Comparison of ENCODE assay signal across 21 mouse cellular contexts in genomic region chr7:133698021-133698709, GRCm38 (mm10). TPM values are rescaled to one million over a fixed set of nuclear protein-coding genes. Genes with fewer than 3 reads are reported as not detected.
DNase-seq lines count a peak whose midpoint lies in the region; ATAC-seq and TF ChIP-seq lines count a peak whose summit lies in the region.
"Had no signal": no experiment of that assay in that cellular context is flagged by ENCODE, and none has a peak within 500 bp of the region (broad histone marks: within the 10 kb centered on the region; RNA-seq: fewer than 3 reads in every experiment).

No protein-coding gene starts in this region.

- H3K4me3 ChIP-seq in heart, embryonic 12.5 days, result no peak overlapping the region
- no peak overlapping the region for H3K4me3 ChIP-seq in stomach, embryonic 14.5 days (ENCODE audit: low read depth, low read length)
- H3K4me3 ChIP-seq in stomach, postnatal 0 days (ENCODE audit: low read depth, low read length), result no peak overlapping the region
- H3K4me3 ChIP-seq in liver, embryonic 13.5 days (replicated peaks), result peak overlapping the region; percentile 74
- H3K4me3 ChIP-seq in stomach, embryonic 15.5 days (replicated peaks), result no peak overlapping the region
- H3K4me3 ChIP-seq: kidney, embryonic 15.5 days; midbrain, embryonic 10.5 days had no signal

- H3K4me1 ChIP-seq in heart, embryonic 12.5 days (replicated peaks), result peaks cover 10% of the 10 kb centered on the region; the same call in 1 of the 2 replicates
- no peaks in the 10 kb centered on the region for H3K4me1 ChIP-seq in stomach, embryonic 14.5 days (ENCODE audit: control insufficient read depth, insufficient read depth, low read length)
- H3K4me1 ChIP-seq in stomach, postnatal 0 days (replicated peaks; ENCODE audit: control insufficient read depth, insufficient read depth), result no peaks in the 10 kb centered on the region
- H3K4me1 ChIP-seq in liver, embryonic 13.5 days (replicated peaks), result peaks cover 73% of the 10 kb centered on the region
- H3K4me1 ChIP-seq in stomach, embryonic 15.5 days, result no peaks in the 10 kb centered on the region
- H3K4me1 ChIP-seq: kidney, embryonic 15.5 days; midbrain, embryonic 10.5 days had no signal

- peak; percentile 88 for ATAC-seq in heart, embryonic 12.5 days (ENCODE audit: insufficient number of reproducible peaks, low FRiP score)
- peak; percentile 61; the same call in 1 of the 2 replicates for ATAC-seq in stomach, embryonic 14.5 days (ENCODE audit: insufficient number of reproducible peaks, insufficient read depth, low FRiP score, low read depth)
- ATAC-seq in stomach, postnatal 0 days (ENCODE audit: low FRiP score, low TSS enrichment), result no peak
- ATAC-seq in liver, embryonic 13.5 days (ENCODE audit: low read depth), result peak; percentile 83
- ATAC-seq in stomach, embryonic 15.5 days (ENCODE audit: insufficient read depth, low FRiP score, low read depth), result peak; percentile 88
- ATAC-seq: hindbrain, embryonic 16.5 days; lung, postnatal 0 days had no signal

- peak overlapping the region; percentile 36; the same call in 1 of the 2 replicates for H3K9ac ChIP-seq in heart, embryonic 12.5 days
- H3K9ac ChIP-seq in stomach, embryonic 14.5 days (replicated peaks; ENCODE audit: low read depth, low read length), result no peak overlapping the region
- no peak overlapping the region for H3K9ac ChIP-seq in stomach, postnatal 0 days (ENCODE audit: low read length)
- H3K9ac ChIP-seq in liver, embryonic 13.5 days, result peak overlapping the region; percentile 81
- no peak overlapping the region for H3K9ac ChIP-seq in stomach, embryonic 15.5 days
- H3K9ac ChIP-seq: kidney, embryonic 15.5 days had no signal

- H3K9me3 ChIP-seq in heart, embryonic 12.5 days (replicated peaks), result no peaks in the 10 kb centered on the region
- no peaks in the 10 kb centered on the region for H3K9me3 ChIP-seq in stomach, embryonic 14.5 days (ENCODE audit: control insufficient read depth, low read depth, low read length)
- H3K9me3 ChIP-seq in stomach, postnatal 0 days (ENCODE audit: control insufficient read depth, low read length), result no peaks in the 10 kb centered on the region
- H3K9me3 ChIP-seq in liver, embryonic 13.5 days (replicated peaks), result no peaks in the 10 kb centered on the region
- H3K9me3 ChIP-seq in stomach, embryonic 15.5 days, result no peaks in the 10 kb centered on the region
- H3K9me3 ChIP-seq: kidney, embryonic 15.5 days; midbrain, embryonic 10.5 days had no signal

- no peak for DNase-seq in heart, adult 8-10 months (ENCODE audit: low spot score)
- DNase-seq in stomach, postnatal 0 days (ENCODE audit: low spot score), result no peak
- DNase-seq in liver, embryonic 13.5 days, result peak; percentile 80
- no peak for DNase-seq in yolk sac, embryonic 10.5 days (ENCODE audit: low spot score)
- DNase-seq in right cerebral cortex, adult 2 months (ENCODE audit: low spot score in 2 of 2), result no peak
- DNase-seq: adrenal gland, postnatal 25 days; cerebellum, adult 18-20 months; gastrocnemius, postnatal 36 days; layer of hippocampus, adult 9-11 months; right cerebral cortex, postnatal 25 days; thymus, adult 18-20 months had no signal

- peak overlapping the region; percentile 59 for H3K27ac ChIP-seq in heart, embryonic 12.5 days (ENCODE audit: poor library complexity, severe bottlenecking)
- H3K27ac ChIP-seq in stomach, embryonic 14.5 days (ENCODE audit: low read length), result no peak overlapping the region
- no peak overlapping the region for H3K27ac ChIP-seq in stomach, postnatal 0 days (replicated peaks)
- peak overlapping the region; percentile 100 for H3K27ac ChIP-seq in liver, embryonic 13.5 days
- H3K27ac ChIP-seq in stomach, embryonic 15.5 days, result no peak overlapping the region
- H3K27ac ChIP-seq: kidney, embryonic 15.5 days; midbrain, embryonic 10.5 days had no signal

- TF ChIP-seq EP300 in stomach, postnatal 0 days (optimal IDR thresholded peaks at IDR 0.05), result no peak

- peaks cover 20% of the 10 kb centered on the region for H3K36me3 ChIP-seq in heart, embryonic 12.5 days
- no peaks in the 10 kb centered on the region for H3K36me3 ChIP-seq in stomach, embryonic 14.5 days (ENCODE audit: control insufficient read depth, insufficient read depth, low read length)
- H3K36me3 ChIP-seq in stomach, postnatal 0 days (ENCODE audit: control insufficient read depth, insufficient read depth, low read length), result 0 out of 2 replicates have a peak, but pooled peaks cover 3% of the 10 kb centered on the region
- H3K36me3 ChIP-seq in liver, embryonic 13.5 days, result peaks cover 72% of the 10 kb centered on the region
- no peaks in the 10 kb centered on the region for H3K36me3 ChIP-seq in stomach, embryonic 15.5 days

- H3K27me3 ChIP-seq in heart, embryonic 12.5 days (replicated peaks), result no peaks in the 10 kb centered on the region
- H3K27me3 ChIP-seq in stomach, embryonic 14.5 days (ENCODE audit: control insufficient read depth, insufficient read depth, low read length), result no peaks in the 10 kb centered on the region
- no peaks in the 10 kb centered on the region for H3K27me3 ChIP-seq in stomach, postnatal 0 days (ENCODE audit: control insufficient read depth, insufficient read depth, low read length)
- no peaks in the 10 kb centered on the region for H3K27me3 ChIP-seq in liver, embryonic 13.5 days
- no peaks in the 10 kb centered on the region for H3K27me3 ChIP-seq in stomach, embryonic 15.5 days (replicated peaks)
- H3K27me3 ChIP-seq: kidney, embryonic 15.5 days had no signal

- no peak for TF ChIP-seq CTCF in stomach, postnatal 0 days (IDR thresholded peaks at IDR 0.05; ENCODE audit: low read depth)

- WGBS in heart, embryonic 12.5 days, result 45% methylated on average over 12 of the region's 12 CpGs
- WGBS in stomach, embryonic 14.5 days, result 84% methylated on average over 12 of the region's 12 CpGs
- WGBS in stomach, postnatal 0 days, result 84% methylated on average over 12 of the region's 12 CpGs
- WGBS in liver, embryonic 13.5 days (ENCODE audit: insufficient replicate concordance), result 21% methylated on average over 12 of the region's 12 CpGs
- WGBS in stomach, embryonic 15.5 days, result 82% methylated on average over 12 of the region's 12 CpGs

- peak overlapping the region; percentile 8 for H3K4me2 ChIP-seq in heart, embryonic 12.5 days
- no peak overlapping the region for H3K4me2 ChIP-seq in stomach, embryonic 14.5 days (replicated peaks; ENCODE audit: low read depth, low read length)
- H3K4me2 ChIP-seq in stomach, postnatal 0 days (replicated peaks; ENCODE audit: low read depth), result no peak overlapping the region
- peak overlapping the region; percentile 81 for H3K4me2 ChIP-seq in liver, embryonic 13.5 days
- no peak overlapping the region for H3K4me2 ChIP-seq in stomach, embryonic 15.5 days
- H3K4me2 ChIP-seq: kidney, embryonic 15.5 days had no signal

RNA-seq across cellular contexts. Expression of gene Bccip, which starts 11.0 kb away (rescaled TPM):
- polyA plus RNA-seq in heart, embryonic 12.5 days (2016; fragmentation: Nextera tagmentation; extraction: Ambion mirVana), result 92.1 and 95.2 TPM in 2 replicates
- total RNA-seq in heart, adult 8-10 months (2022), result 10 to 100 TPM; 48.8 to 59.6 (median 59.1) TPM
- 160 and 162 TPM in 2 replicates for polyA plus RNA-seq in stomach, embryonic 14.5 days (2014; fragmentation: Nextera tagmentation; extraction: Ambion mirVana)
- 100 and 105 TPM in 2 replicates for polyA plus RNA-seq in stomach, postnatal 0 days (2015; fragmentation: Nextera tagmentation; extraction: Ambion mirVana)
- polyA plus RNA-seq in liver, embryonic 13.5 days (2015; fragmentation: Nextera tagmentation; extraction: Ambion mirVana), result 121 and 142 TPM in 2 replicates
- polyA plus RNA-seq in stomach, embryonic 15.5 days (2015; fragmentation: Nextera tagmentation; extraction: Ambion mirVana), result 157 and 163 TPM in 2 replicates

RNA-seq across cellular contexts. Expression of gene Uros, which starts 11.7 kb away (rescaled TPM):
- polyA plus RNA-seq in heart, embryonic 12.5 days (2016; fragmentation: Nextera tagmentation; extraction: Ambion mirVana), result 34.6 and 37.5 TPM in 2 replicates
- total RNA-seq in heart, adult 8-10 months (2022), result 10 to 100 TPM; 22.1 to 25.5 (median 23.2) TPM
- polyA plus RNA-seq in stomach, embryonic 14.5 days (2014; fragmentation: Nextera tagmentation; extraction: Ambion mirVana), result 30.7 and 32.1 TPM in 2 replicates
- polyA plus RNA-seq in stomach, postnatal 0 days (2015; fragmentation: Nextera tagmentation; extraction: Ambion mirVana), result 13.3 and 13.9 TPM in 2 replicates
- polyA plus RNA-seq in liver, embryonic 13.5 days (2015; fragmentation: Nextera tagmentation; extraction: Ambion mirVana), result 184 and 196 TPM in 2 replicates
- 35.4 and 39.8 TPM in 2 replicates for polyA plus RNA-seq in stomach, embryonic 15.5 days (2015; fragmentation: Nextera tagmentation; extraction: Ambion mirVana)

RNA-seq across cellular contexts. Expression of gene Mmp21, which starts 18.3 kb away (rescaled TPM):
- 0.09 TPM in 1 of 2 replicates, not detected in the other for polyA plus RNA-seq in heart, embryonic 12.5 days (2016; fragmentation: Nextera tagmentation; extraction: Ambion mirVana)
- total RNA-seq in heart, adult 8-10 months (2022), result not detected
- polyA plus RNA-seq in stomach, embryonic 14.5 days (2014; fragmentation: Nextera tagmentation; extraction: Ambion mirVana), result 0.13 TPM in 1 of 2 replicates, not detected in the other
- polyA plus RNA-seq in stomach, postnatal 0 days (2015; fragmentation: Nextera tagmentation; extraction: Ambion mirVana), result 0.06 TPM in 1 of 2 replicates, not detected in the other
- 0.09 TPM in 1 of 2 replicates, not detected in the other for polyA plus RNA-seq in liver, embryonic 13.5 days (2015; fragmentation: Nextera tagmentation; extraction: Ambion mirVana)
- polyA plus RNA-seq in stomach, embryonic 15.5 days (2015; fragmentation: Nextera tagmentation; extraction: Ambion mirVana), result not detected in 2 replicates
- total RNA-seq: adrenal gland, postnatal 25 days; gastrocnemius, postnatal 36 days; left cerebral cortex, postnatal 14 days had no signal
- polyA plus RNA-seq: C2C12; heart, postnatal 0 days; lung, postnatal 0 days; midbrain, embryonic 10.5 days had no signal

Comparison
In these comparisons a context has a peak if more than half of its experiments do, and no peak if none do; other contexts are left out.
1. H3K27ac ChIP-seq: peak in heart, embryonic 12.5 days (single experiment) and liver, embryonic 13.5 days (single experiment); none in stomach, embryonic 14.5 days (single experiment), stomach, postnatal 0 days (single experiment) and stomach, embryonic 15.5 days (single experiment).
2. H3K4me2 ChIP-seq: peak in heart, embryonic 12.5 days (single experiment) and liver, embryonic 13.5 days (single experiment); none in stomach, embryonic 14.5 days (single experiment), stomach, postnatal 0 days (single experiment) and stomach, embryonic 15.5 days (single experiment).
3. H3K9ac ChIP-seq: peak in heart, embryonic 12.5 days (single experiment) and liver, embryonic 13.5 days (single experiment); none in stomach, embryonic 14.5 days (single experiment), stomach, postnatal 0 days (single experiment) and stomach, embryonic 15.5 days (single experiment).